Mouse (Mus musculus) lung, adult 2 months (tissue): Measurements from ENCODE around the gene Guca1a.

Experiments used
- CTCF ChIP-seq: fragments of 200-500 bp; IDR thresholded peaks from 2 replicates; pipeline ENCODE4 v1.5.1; 2011; ENCODE audit warnings: mild to moderate bottlenecking, low read length, control low read depth; ENCODE audit not compliant: insufficient read depth
- POLR2A ChIP-seq: fragments of 200-500 bp; IDR thresholded peaks from 2 replicates; pipeline ENCODE4 v1.6.1; 2011; ENCODE audit warnings: low read depth, mild to moderate bottlenecking, control low read depth, low read length, borderline replicate concordance; ENCODE audit errors: extremely low read depth

DNA sequence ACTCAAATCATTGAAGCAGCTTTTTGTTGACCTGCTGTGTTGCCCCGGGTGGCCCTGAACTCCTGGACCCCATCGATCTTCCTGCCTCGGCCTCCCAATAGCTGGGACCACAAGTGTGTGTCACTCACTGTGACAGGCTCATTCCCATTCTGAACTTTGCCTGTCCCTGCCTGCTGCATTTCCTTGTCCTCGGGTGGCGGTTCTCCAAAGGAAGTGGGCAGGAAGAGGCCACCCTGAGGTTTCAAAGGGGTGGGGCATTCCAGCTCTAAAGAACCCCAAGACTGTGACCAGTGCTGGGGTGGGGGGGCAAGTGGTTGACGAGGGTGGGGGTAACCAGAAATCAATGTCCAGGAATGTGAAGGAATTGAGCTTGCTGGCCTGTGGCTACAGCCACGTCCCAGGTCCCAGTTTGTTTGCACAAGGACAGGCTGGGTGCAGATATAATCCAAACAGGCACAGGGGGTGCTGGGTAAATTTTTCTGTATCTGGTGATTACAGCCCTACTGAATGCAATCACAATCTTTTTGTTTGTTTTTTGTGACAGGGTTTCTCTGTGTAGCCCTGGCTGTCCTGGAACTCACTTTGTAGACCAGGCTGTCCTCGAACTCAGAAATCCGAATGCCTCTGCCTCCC lies 39.1 kb upstream of the Guca1a start:
- TF ChIP-seq CTCF (no peak), POLR2A (no peak)
